Mouse (Mus musculus): ENCODE data around the gene Tceanc. TPM values are rescaled to one million over a fixed set of nuclear protein-coding genes. Genes with fewer than 3 reads are reported as not detected.
"Not testable (repeated sequence)": the region's sequence is repeated elsewhere in the genome, so short reads cannot be mapped to it uniquely, and the experiment has no call there.

The Tceanc gene
- polyA plus RNA-seq, 1 experiment from 2014 or later = 13.3 TPM

GRCm38 (mm10) chrX:166516631-166517030, 1.7 kb downstream of the Tceanc start:
- Histone ChIP-seq H3K4me1 (peaks cover 4% of the 10 kb centered on the region; the same call in 1 of the 2 replicates), H3K9me3 (replicated peaks) (no peaks in the 10 kb centered on the region), H3K27me3 (ENCODE audit: low read depth, poor library complexity, severe bottlenecking) (peaks cover 84% of the 10 kb centered on the region), H3K36me3 (no peaks in the 10 kb centered on the region), H3K27ac (no peak overlapping the region), H3K4me3 (no peak overlapping the region)
- DNase-seq (ENCODE audit: low spot score) = no peak
- 88% methylated on average over 1 of the region's 1 CpGs for WGBS

- WGBS = 94% methylated on average over 3 of the region's 3 CpGs
- Histone ChIP-seq H3K4me1 (peaks cover 4% of the 10 kb centered on the region; the same call in 1 of the 2 replicates), H3K27me3 (ENCODE audit: low read depth, poor library complexity, severe bottlenecking) (peaks cover 87% of the 10 kb centered on the region), H3K27ac (no peak overlapping the region), H3K9me3 (replicated peaks) (no peaks in the 10 kb centered on the region), H3K4me3 (no peak overlapping the region), H3K36me3 (no peaks in the 10 kb centered on the region)
- no peak for DNase-seq (ENCODE audit: low spot score)
These were observed 2.4 kb downstream of the Tceanc start for GRCm38 (mm10) chrX:166515923-166516322.

DNA sequence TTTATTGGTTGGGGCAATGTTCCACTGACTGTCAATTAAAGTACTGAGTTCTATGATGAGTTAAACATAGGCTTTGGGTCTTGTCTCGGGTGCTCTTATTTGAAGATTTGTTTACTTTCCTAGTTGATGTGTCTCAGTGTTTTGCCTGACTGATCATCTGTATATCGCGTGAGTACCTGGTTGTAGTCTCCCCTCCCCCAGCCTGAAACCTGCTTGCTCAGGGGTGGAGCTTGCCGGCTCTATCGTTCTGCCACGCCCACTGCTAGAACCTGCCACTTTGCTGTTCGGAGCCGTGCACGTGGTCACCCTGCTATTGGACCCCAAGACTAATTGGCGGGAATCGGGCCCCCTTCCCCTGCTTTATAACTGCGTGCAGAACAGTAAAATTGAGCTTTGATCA, 4.3 kb downstream of the Tceanc start:
- not testable (repeated sequence) for H3K4me1 ChIP-seq; H3K36me3 ChIP-seq; H3K4me3 ChIP-seq; H3K9me3 ChIP-seq (replicated peaks); H3K27ac ChIP-seq
- peak; percentile 47 for DNase-seq (ENCODE audit: low spot score)
- peaks cover 85% of the 10 kb centered on the region for H3K27me3 ChIP-seq (ENCODE audit: low read depth, poor library complexity, severe bottlenecking)
- WGBS = 25% methylated on average over 12 of the region's 12 CpGs

GRCm38 (mm10) chrX:166512071-166512470, 6.3 kb downstream of the Tceanc start:
- H3K9me3 ChIP-seq (replicated peaks) = no peaks in the 10 kb centered on the region
- no peak for DNase-seq (ENCODE audit: low spot score)
- H3K27ac ChIP-seq = no peak overlapping the region
- 97% methylated on average over 4 of the region's 4 CpGs for WGBS
- H3K4me1 ChIP-seq = peaks cover 9% of the 10 kb centered on the region; the same call in 1 of the 2 replicates
- no peaks in the 10 kb centered on the region for H3K36me3 ChIP-seq
- peaks cover 82% of the 10 kb centered on the region for H3K27me3 ChIP-seq (ENCODE audit: low read depth, poor library complexity, severe bottlenecking)
- H3K4me3 ChIP-seq = no peak overlapping the region

- Histone ChIP-seq H3K4me1 (peaks cover 9% of the 10 kb centered on the region; the same call in 1 of the 2 replicates), H3K9me3 (replicated peaks) (no peaks in the 10 kb centered on the region), H3K27ac (0 out of 2 replicates have a peak overlapping the region, but pooled peaks have one; percentile 97), H3K36me3 (no peaks in the 10 kb centered on the region), H3K27me3 (ENCODE audit: low read depth, poor library complexity, severe bottlenecking) (peaks cover 72% of the 10 kb centered on the region), H3K4me3 (no peak overlapping the region)
- no peak for DNase-seq (ENCODE audit: low spot score)
These were observed 7.3 kb downstream of the Tceanc start for GRCm38 (mm10) chrX:166511107-166511506.

- H3K27ac ChIP-seq = peak overlapping the region; percentile 97
- peak; percentile 89 for DNase-seq (ENCODE audit: low spot score)
- peaks cover 61% of the 10 kb centered on the region for H3K27me3 ChIP-seq (ENCODE audit: low read depth, poor library complexity, severe bottlenecking)
- H3K4me3 ChIP-seq = peak overlapping the region; percentile 61
- H3K36me3 ChIP-seq = no peaks in the 10 kb centered on the region
- no peaks in the 10 kb centered on the region for H3K9me3 ChIP-seq (replicated peaks)
- 17% methylated on average over 65 of the region's 65 CpGs for WGBS
- H3K4me1 ChIP-seq = peaks cover 9% of the 10 kb centered on the region; the same call in 1 of the 2 replicates
These were observed 8.3 kb downstream of the Tceanc start for GRCm38 (mm10) chrX:166509761-166510738.

DNA sequence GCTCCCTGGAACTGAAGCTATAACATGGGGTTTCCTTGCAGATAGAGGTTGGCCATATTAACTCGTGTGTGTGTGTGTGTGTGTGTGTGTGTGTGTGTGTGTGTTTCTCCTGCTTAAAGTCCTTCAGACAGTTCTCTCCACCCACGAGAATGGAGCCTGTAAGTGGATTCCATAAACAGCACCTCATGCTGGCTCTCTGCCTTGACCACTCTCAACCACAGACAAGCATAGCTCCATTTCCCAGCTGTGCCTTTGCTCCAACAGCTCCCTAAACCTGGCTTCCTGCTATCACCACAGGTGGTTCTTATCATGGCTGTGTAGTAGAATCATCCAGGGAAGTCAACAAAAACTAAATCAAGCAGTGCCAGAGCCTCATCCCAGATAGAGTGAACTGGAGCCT, 13.9 kb downstream of the Tceanc start:
- DNase-seq (ENCODE audit: low spot score) = no peak
- Histone ChIP-seq H3K27me3 (ENCODE audit: low read depth, poor library complexity, severe bottlenecking) (peaks cover 64% of the 10 kb centered on the region), H3K4me3 (no peak overlapping the region), H3K4me1 (peaks cover 6% of the 10 kb centered on the region; the same call in 1 of the 2 replicates), H3K27ac (no peak overlapping the region), H3K36me3 (peaks cover 8% of the 10 kb centered on the region; the same call in 1 of the 2 replicates), H3K9me3 (replicated peaks) (no peaks in the 10 kb centered on the region)
- WGBS = 81% methylated on average over 2 of the region's 2 CpGs

DNA sequence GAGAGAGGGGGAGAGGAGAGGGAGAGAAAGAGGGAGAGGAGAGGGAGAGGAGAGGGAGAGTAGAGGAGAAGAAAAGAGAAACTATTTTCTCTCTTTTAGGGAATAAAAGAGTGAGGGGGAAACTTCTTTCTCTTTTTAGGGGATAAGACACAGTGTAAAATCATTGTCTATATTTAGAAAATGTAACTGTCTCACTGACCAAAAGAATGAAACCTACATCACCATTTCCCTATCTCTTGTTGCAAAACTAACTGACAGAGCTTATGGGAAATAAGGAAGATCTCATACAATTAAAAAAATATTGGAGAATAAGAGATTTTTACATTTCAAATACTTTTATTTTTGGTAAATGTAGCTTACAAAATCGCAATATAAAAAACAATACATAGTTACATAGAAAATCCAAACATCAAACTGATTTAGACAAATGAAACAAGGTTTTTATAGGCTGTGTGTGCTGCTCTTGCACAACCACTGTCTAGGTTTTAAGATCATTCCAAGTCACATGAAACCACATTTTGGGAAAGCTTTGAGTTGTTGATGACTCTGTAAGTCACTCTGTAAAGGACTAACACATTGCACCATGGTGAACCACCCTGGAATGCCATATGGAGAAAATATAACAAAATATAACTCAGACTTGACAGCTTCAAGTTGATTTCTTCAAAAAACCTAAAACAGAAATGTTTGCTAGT, 18.7 kb downstream of the Tceanc start:
- Histone ChIP-seq H3K9me3 (replicated peaks) (no peaks in the 10 kb centered on the region), H3K27ac (no peak overlapping the region), H3K27me3 (ENCODE audit: low read depth, poor library complexity, severe bottlenecking) (peaks cover 77% of the 10 kb centered on the region), H3K4me3 (no peak overlapping the region), H3K4me1 (no peaks in the 10 kb centered on the region), H3K36me3 (peaks cover 8% of the 10 kb centered on the region; the same call in 1 of the 2 replicates)
- DNase-seq (ENCODE audit: low spot score) = no peak
- WGBS = 67% methylated on average over 1 of the region's 1 CpGs

DNA sequence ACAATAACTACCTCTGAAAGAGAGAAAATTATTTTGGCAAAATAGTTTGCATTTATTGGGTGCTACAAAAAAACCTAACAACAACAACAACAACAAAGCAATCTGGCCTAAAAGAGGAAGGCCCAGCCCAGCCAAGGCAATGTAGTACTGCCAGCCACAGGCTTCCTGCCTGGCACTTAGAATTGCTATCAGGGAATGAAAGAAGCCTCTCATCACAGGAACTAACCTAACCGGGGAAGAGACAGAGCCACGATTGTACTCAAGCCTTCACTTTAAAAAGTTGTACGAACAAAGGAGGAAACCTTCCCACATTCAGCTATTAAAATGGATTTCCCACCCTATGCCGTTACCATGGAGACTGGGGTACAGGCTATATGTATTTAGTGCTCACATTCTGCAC, 20.6 kb downstream of the Tceanc start:
- 91% methylated on average over 4 of the region's 4 CpGs for WGBS
- Histone ChIP-seq H3K9me3 (replicated peaks) (no peaks in the 10 kb centered on the region), H3K27ac (no peak overlapping the region), H3K36me3 (0 out of 2 replicates have a peak, but pooled peaks cover 1% of the 10 kb centered on the region), H3K27me3 (ENCODE audit: low read depth, poor library complexity, severe bottlenecking) (peaks cover 71% of the 10 kb centered on the region), H3K4me3 (no peak overlapping the region), H3K4me1 (no peaks in the 10 kb centered on the region)
- DNase-seq (ENCODE audit: low spot score) = no peak

GRCm38 (mm10) chrX:166495052-166495451, 23.3 kb downstream of the Tceanc start:
- Histone ChIP-seq H3K9me3 (replicated peaks) (no peaks in the 10 kb centered on the region), H3K4me3 (no peak overlapping the region), H3K27me3 (ENCODE audit: low read depth, poor library complexity, severe bottlenecking) (peaks cover 58% of the 10 kb centered on the region), H3K36me3 (no peaks in the 10 kb centered on the region), H3K4me1 (no peaks in the 10 kb centered on the region), H3K27ac (no peak overlapping the region)
- 93% methylated on average over 2 of the region's 2 CpGs for WGBS
- no peak for DNase-seq (ENCODE audit: low spot score)

- DNase-seq (ENCODE audit: low spot score) = peak; percentile 90
- H3K27ac ChIP-seq = peak within 1 kb of the TSS; percentile 90
- 11% methylated on average over 36 of the region's 41 CpGs for WGBS
- H3K27me3 ChIP-seq (ENCODE audit: low read depth, poor library complexity, severe bottlenecking) = peaks cover 86% of the 10 kb centered on the region
- no peaks in the 10 kb centered on the region for H3K9me3 ChIP-seq (replicated peaks)
- H3K4me3 ChIP-seq = peak within 1 kb of the TSS; percentile 63
- peaks cover 17% of the 10 kb centered on the region for H3K36me3 ChIP-seq
- H3K4me1 ChIP-seq = no peaks in the 10 kb centered on the region
These were observed 38.9 kb downstream of the Tceanc start, which contains the start of gene Rab9 for GRCm38 (mm10) chrX:166479365-166479983. Gene Rab9, minus strand, starts transcription at chrX:166479867.

- H3K27me3 ChIP-seq (ENCODE audit: low read depth, poor library complexity, severe bottlenecking) = peaks cover 88% of the 10 kb centered on the region
- 18% methylated on average over 28 of the region's 28 CpGs for WGBS
- H3K36me3 ChIP-seq = peaks cover 17% of the 10 kb centered on the region
These were observed 39.6 kb downstream of the Tceanc start for GRCm38 (mm10) chrX:166478631-166479364.

More at GRCm38 (mm10) chrX:166478631-166479364, 39.6 kb downstream of the Tceanc start:
- DNase-seq (ENCODE audit: low spot score) = no peak
- H3K4me1 ChIP-seq = no peaks in the 10 kb centered on the region
- H3K9me3 ChIP-seq (replicated peaks) = no peaks in the 10 kb centered on the region
- peak overlapping the region; percentile 90 for H3K27ac ChIP-seq
- peak overlapping the region; percentile 63 for H3K4me3 ChIP-seq

Data from limb, embryonic 10.5 days (tissue).